Mouse (Mus musculus): ENCODE results near the gene Gm45140. TPM values are rescaled to one million over a fixed set of nuclear protein-coding genes. Genes with fewer than 3 reads are reported as not detected.
"Not testable (repeated sequence)": the region's sequence is repeated elsewhere in the genome, so short reads cannot be mapped to it uniquely, and the experiment has no call there.

The Gm45140 gene
- polyA plus RNA-seq, 1 experiment from 2014 or later = 4.2 TPM

GRCm38 (mm10) chr6:87780546-87781301, 54.9 kb downstream of the Gm45140 start:
- H3K36me3 ChIP-seq = no peaks in the 10 kb centered on the region
- no peaks in the 10 kb centered on the region for H3K27me3 ChIP-seq (replicated peaks)
- H3K9ac ChIP-seq = no peak overlapping the region
- WGBS = 83% methylated on average over 10 of the region's 10 CpGs
- no peak overlapping the region for H3K27ac ChIP-seq
- H3K9me3 ChIP-seq = no peaks in the 10 kb centered on the region
- no peak for ATAC-seq (ENCODE audit: insufficient read depth, low FRiP score, low read depth)
- no peak overlapping the region for H3K4me3 ChIP-seq (replicated peaks)
- H3K4me2 ChIP-seq = no peak overlapping the region
- H3K4me1 ChIP-seq = peaks cover 6% of the 10 kb centered on the region; the same call in 1 of the 2 replicates

DNA sequence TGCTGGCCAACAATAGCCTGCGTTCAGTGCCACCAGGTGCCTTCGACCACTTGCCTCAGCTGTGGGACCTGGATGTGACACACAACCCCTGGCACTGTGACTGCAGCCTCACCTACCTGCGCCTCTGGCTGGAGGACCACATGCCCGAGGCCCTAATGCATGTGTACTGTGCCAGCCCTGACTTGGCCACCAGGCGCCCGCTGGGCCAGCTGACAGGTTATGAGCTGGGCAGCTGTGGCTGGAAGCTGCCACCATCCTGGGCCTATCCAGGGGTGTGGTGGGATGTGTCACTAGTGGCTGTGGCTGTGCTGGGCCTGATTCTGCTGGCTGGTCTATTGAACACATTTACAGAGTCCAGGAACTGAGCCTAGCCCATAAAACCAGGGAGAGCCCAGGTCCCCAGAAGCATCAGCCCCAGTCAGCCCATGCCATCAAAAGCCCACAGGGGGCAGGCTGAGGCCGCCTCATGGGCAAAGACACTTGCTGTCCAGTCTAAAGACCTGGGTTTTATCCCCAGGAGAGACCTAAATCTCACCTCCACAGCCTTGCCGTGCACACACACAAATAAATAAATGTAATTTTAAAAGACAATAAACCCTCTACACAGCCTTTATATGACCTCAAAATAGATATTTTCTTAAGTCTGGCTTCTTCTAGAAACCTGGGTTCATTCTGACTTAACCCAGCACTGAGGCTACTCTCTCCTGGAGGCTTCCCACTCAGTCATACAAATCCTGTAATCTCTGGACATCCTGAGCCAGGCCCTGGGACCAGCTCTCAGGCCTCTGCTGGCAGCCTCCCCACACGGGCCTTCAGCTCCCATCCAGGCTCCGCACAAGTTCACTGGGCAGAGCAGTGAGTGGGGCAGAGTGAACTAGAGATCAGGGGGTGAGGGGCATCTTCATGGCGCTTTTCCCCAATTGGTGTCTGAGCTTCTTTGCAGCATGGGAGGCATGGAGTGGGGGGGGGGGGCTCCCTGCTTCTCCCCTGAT, 56.1 kb downstream of the Gm45140 start:
- no peaks in the 10 kb centered on the region for H3K27me3 ChIP-seq (replicated peaks)
- WGBS = 87% methylated on average over 11 of the region's 11 CpGs
- H3K9me3 ChIP-seq = no peaks in the 10 kb centered on the region
- H3K4me1 ChIP-seq = peaks cover 6% of the 10 kb centered on the region; the same call in 1 of the 2 replicates
- no peaks in the 10 kb centered on the region for H3K36me3 ChIP-seq
- no peak overlapping the region for H3K4me3 ChIP-seq (replicated peaks)
- no peak overlapping the region for H3K9ac ChIP-seq
- H3K4me2 ChIP-seq = no peak overlapping the region
- ATAC-seq (ENCODE audit: insufficient read depth, low FRiP score, low read depth) = no peak
- no peak overlapping the region for H3K27ac ChIP-seq

DNA sequence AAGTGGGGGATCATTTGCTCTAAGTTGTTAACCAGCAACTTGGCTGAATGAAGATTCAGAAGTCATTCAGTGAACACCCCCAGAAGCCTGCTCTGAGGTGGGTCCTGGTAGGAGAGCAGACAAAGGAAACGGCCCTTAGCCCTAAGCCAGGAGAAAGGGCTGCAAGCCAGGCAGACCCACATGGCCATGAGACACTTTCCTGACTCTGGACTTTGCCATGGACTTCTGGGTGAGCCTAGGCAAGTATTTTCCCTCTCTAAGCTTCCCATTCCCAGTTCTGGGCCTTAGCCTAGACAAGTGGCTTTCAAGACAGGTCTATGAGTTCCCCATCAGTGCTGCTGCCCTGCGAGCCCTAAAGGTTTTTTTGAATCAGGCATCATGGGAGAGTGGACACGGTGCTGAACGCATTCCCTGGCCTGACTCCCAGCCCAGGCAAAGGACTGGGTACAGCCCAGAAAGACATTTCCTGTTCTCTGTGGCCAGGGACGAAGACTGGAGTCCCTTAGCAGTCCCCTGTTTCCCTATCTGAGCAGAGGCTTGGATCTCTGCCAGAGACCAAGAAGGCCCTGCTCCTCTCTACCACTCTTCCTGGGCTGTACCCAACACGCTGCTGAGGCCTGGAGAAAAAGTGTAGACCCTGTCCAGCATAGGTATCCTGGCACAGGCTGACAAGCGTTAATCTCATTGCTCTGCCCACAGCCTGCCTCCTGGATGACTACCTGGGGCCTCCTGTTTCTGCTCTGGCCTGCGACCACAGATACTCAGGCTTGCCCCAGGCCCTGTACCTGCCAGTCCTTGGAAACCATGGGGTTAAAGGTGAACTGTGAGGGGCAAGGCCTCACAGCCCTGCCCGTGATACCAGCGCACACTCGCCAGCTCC, 57.1 kb downstream of the Gm45140 start:
- WGBS = 67% methylated on average over 11 of the region's 11 CpGs
- Histone ChIP-seq H3K27ac (no peak overlapping the region), H3K27me3 (replicated peaks) (no peaks in the 10 kb centered on the region), H3K36me3 (no peaks in the 10 kb centered on the region), H3K4me2 (no peak overlapping the region), H3K9me3 (no peaks in the 10 kb centered on the region), H3K4me3 (replicated peaks) (no peak overlapping the region), H3K9ac (no peak overlapping the region), H3K4me1 (peaks cover 6% of the 10 kb centered on the region; the same call in 1 of the 2 replicates)
- ATAC-seq (ENCODE audit: insufficient read depth, low FRiP score, low read depth) = 0 out of 2 replicates have a peak, but pooled peaks have one; percentile 17

DNA sequence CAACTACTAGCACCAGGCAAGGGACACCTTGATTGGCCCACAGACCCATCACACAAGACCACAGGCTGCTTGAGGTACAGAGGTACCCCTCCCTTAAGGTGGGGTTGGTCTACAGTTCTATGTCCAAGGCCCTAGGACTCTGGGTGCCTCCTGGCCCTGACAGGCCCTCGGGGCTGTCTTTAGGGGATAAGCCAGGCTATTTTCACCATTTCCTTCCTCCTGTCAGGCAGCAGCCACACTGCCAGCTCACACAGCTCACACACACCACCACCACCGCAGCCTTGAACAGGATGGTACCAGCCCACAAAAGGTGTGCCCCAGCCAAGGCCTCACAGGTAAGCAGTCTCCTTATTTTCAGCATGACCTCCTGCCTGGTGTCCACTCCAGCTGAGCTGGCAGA, 57.8 kb downstream of the Gm45140 start, which contains the start of gene Gp9:
Gene Gp9 (plus strand): TSS at position 231 of the 400 bp plus-strand sequence.
- 66% methylated on average over 2 of the region's 2 CpGs for WGBS
- no peaks in the 10 kb centered on the region for H3K9me3 ChIP-seq
- H3K9ac ChIP-seq = no peak within 1 kb of the TSS
- H3K36me3 ChIP-seq = no peaks in the 10 kb centered on the region
- H3K4me2 ChIP-seq = no peak within 1 kb of the TSS
- H3K27me3 ChIP-seq (replicated peaks) = no peaks in the 10 kb centered on the region
- no peak within 1 kb of the TSS for H3K27ac ChIP-seq
- H3K4me3 ChIP-seq (replicated peaks) = no peak within 1 kb of the TSS
- H3K4me1 ChIP-seq = peaks cover 6% of the 10 kb centered on the region; the same call in 1 of the 2 replicates
- ATAC-seq (ENCODE audit: insufficient read depth, low FRiP score, low read depth) = peak; percentile 35; the same call in 1 of the 2 replicates

DNA sequence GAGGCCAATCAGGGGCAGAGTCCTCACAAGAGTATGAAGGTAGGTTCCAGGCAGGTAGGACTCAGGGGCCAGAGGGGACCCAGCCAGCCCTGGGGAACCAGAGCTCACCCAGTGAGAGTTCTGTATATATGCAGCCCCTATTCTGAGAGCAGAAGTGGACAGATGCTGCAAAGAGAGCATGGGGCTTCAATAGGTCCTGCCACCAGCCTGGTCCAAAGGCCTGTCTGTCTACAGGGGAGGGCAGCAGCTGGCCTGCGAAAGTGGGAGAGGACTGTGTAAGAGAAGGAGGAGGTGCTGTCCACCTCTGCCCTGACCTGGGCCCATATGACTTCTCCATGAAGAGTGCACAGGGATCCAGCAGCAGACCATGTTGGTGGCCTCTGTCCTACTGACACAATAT, 58.9 kb downstream of the Gm45140 start:
- H3K4me1 ChIP-seq = peaks cover 6% of the 10 kb centered on the region; the same call in 1 of the 2 replicates
- H3K4me2 ChIP-seq = no peak overlapping the region
- no peaks in the 10 kb centered on the region for H3K27me3 ChIP-seq (replicated peaks)
- H3K9me3 ChIP-seq = no peaks in the 10 kb centered on the region
- ATAC-seq (ENCODE audit: insufficient read depth, low FRiP score, low read depth) = no peak
- WGBS = 69% methylated on average over 1 of the region's 1 CpGs
- no peak overlapping the region for H3K9ac ChIP-seq
- H3K4me3 ChIP-seq (replicated peaks) = no peak overlapping the region
- H3K27ac ChIP-seq = no peak overlapping the region
- H3K36me3 ChIP-seq = no peaks in the 10 kb centered on the region

DNA sequence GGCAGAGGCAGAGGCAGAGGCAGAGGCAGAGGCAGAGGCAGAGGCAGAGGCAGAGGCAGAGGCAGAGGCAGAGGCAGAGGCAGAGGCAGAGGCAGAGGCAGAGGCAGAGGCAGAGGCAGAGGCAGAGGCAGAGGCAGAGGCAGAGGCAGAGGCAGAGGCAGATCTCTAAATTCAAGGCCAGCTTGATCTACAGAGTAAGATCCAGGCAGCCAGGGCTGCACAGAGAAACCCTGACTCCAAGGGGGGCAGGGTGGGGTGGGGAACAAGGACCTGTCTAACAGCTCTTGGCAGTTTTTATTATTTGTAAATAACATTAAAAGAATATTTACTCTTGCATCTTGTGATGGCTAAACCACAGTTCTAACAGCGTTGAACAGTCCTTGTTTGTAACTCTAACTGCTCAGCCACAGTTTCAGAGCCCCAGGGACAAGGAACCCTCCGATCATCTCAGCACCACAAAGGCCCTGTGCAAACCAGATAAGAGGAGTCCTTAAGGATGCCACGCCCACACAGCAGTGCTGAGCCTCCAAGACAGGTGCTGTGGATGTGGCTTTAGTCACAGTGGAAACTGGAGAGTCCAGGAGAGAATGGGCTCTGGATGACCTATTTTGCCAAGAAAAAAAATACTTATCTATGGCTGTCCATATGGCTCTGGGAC, 59.9 kb downstream of the Gm45140 start:
- no peaks in the 10 kb centered on the region for H3K27me3 ChIP-seq (replicated peaks)
- ATAC-seq (ENCODE audit: insufficient read depth, low FRiP score, low read depth) = peak; percentile 83; the same call in 1 of the 2 replicates
- H3K4me3 ChIP-seq (replicated peaks) = no peak overlapping the region
- H3K36me3 ChIP-seq = no peaks in the 10 kb centered on the region
- no peak overlapping the region for H3K9ac ChIP-seq
- peaks cover 6% of the 10 kb centered on the region; the same call in 1 of the 2 replicates for H3K4me1 ChIP-seq
- no peak overlapping the region for H3K27ac ChIP-seq
- no peaks in the 10 kb centered on the region for H3K9me3 ChIP-seq
- WGBS = 57% methylated on average over 3 of the region's 3 CpGs
- H3K4me2 ChIP-seq = no peak overlapping the region

DNA sequence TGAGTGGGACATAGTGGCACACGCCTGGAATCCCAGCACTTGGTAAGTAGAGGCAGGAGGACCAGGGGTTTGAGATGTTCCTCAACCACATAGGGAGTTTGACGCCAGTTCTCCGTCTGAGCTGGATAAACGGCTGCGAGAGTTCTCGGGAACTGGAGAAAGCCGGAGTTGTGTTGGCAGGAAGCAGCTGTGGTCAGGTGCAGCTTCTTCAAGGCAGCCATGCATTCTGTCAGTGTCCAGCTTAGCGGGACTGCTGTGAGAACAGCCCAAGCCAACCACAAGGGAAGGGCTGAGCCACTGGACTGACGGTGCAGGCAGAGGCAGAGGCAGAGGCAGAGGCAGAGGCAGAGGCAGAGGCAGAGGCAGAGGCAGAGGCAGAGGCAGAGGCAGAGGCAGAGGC, 60.7 kb downstream of the Gm45140 start:
- Histone ChIP-seq H3K27me3 (replicated peaks) (no peaks in the 10 kb centered on the region), H3K4me2 (no peak overlapping the region), H3K9me3 (no peaks in the 10 kb centered on the region), H3K27ac (no peak overlapping the region), H3K9ac (no peak overlapping the region), H3K4me1 (peaks cover 6% of the 10 kb centered on the region; the same call in 1 of the 2 replicates), H3K4me3 (replicated peaks) (no peak overlapping the region), H3K36me3 (no peaks in the 10 kb centered on the region)
- WGBS = 77% methylated on average over 9 of the region's 9 CpGs
- ATAC-seq (ENCODE audit: insufficient read depth, low FRiP score, low read depth) = no peak

GRCm38 (mm10) chr6:87774466-87774865, 61.1 kb downstream of the Gm45140 start:
- ATAC-seq (ENCODE audit: insufficient read depth, low FRiP score, low read depth) = no peak
- Histone ChIP-seq H3K27me3 (replicated peaks) (no peaks in the 10 kb centered on the region), H3K4me3 (replicated peaks) (no peak overlapping the region), H3K36me3 (no peaks in the 10 kb centered on the region), H3K27ac (no peak overlapping the region), H3K9ac (no peak overlapping the region), H3K9me3 (no peaks in the 10 kb centered on the region), H3K4me2 (no peak overlapping the region), H3K4me1 (peaks cover 6% of the 10 kb centered on the region; the same call in 1 of the 2 replicates)
- 42% methylated on average over 1 of the region's 1 CpGs for WGBS

DNA sequence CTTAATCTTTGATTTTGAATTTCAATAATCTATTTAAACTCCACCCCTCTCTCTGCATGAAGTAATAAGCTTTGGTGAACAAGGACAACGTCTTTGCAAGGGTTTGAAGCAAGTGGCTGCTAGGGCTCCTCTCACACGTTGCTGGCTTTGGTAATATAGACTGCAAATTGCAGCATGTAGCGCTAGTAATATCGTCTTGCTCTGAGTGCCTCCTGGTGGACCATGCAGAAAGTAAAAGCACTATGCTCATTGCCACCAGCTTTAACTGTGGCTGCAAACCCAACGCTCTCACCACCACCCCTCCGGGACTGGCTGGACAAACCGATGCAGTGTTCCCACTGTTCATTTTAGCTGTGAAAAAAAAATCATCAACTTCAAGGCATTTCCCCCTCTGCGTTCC, 65.0 kb downstream of the Gm45140 start:
- Histone ChIP-seq H3K4me1 (no peaks in the 10 kb centered on the region), H3K27ac (no peak overlapping the region), H3K4me2 (no peak overlapping the region), H3K9me3 (no peaks in the 10 kb centered on the region), H3K4me3 (replicated peaks) (no peak overlapping the region), H3K36me3 (no peaks in the 10 kb centered on the region), H3K27me3 (replicated peaks) (no peaks in the 10 kb centered on the region), H3K9ac (no peak overlapping the region)
- WGBS = 47% methylated on average over 8 of the region's 8 CpGs
- ATAC-seq (ENCODE audit: insufficient read depth, low FRiP score, low read depth) = no peak

DNA sequence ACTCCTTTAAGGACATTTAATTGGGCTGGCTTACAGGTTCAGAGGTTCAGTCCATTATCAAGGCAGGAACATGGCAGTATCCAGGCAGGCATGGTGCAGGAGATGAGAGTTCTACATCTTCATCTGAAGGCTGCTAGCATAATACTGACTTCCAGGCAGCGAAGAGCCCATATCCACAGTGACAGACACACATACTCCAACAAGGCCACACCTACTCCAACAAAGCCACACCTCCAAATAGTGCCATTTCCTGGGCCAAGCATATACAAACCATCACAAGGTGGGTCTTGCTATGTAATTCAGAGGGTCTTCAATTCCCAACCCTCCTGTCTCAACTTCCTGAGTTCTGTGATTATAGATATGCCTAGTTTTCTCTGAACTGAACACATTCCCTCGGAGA, 71.3 kb downstream of the Gm45140 start:
- 91% methylated on average over 2 of the region's 2 CpGs for WGBS
- not testable (repeated sequence) for ATAC-seq (ENCODE audit: insufficient read depth, low FRiP score, low read depth); H3K4me2 ChIP-seq; H3K9ac ChIP-seq; H3K4me3 ChIP-seq (replicated peaks); H3K9me3 ChIP-seq; H3K4me1 ChIP-seq; H3K36me3 ChIP-seq; H3K27ac ChIP-seq; H3K27me3 ChIP-seq (replicated peaks)
